Mouse (Mus musculus): Measurements from ENCODE around the gene Dgki. TPM values are rescaled to one million over a fixed set of nuclear protein-coding genes. Genes with fewer than 3 reads are reported as not detected.

The Dgki gene
- 0.26 TPM for polyA plus RNA-seq (2017; shearing (Covaris generic))

GRCm38 (mm10) chr6:37299562-37300390 is at the start of gene Dgki:
Gene Dgki, minus strand, starts transcription at chr6:37300184.

GRCm38 (mm10) chr6:36809747-36810285 is 490.2 kb downstream of the Dgki start, which contains the start of gene Ptn:
Gene Ptn, minus strand, starts transcription at chr6:36810220.

Other genes starting within 250 kb of the Dgki start
- 5.6 TPM for gene Creb3l2, start 142.0 kb upstream of the Dgki start, polyA plus RNA-seq (2017; shearing (Covaris generic))
- gene Akr1d1, start 230.0 kb upstream of the Dgki start, polyA plus RNA-seq (2017; shearing (Covaris generic)), result not detected